Mouse (Mus musculus) cerebellum, postnatal 14 days (tissue): ENCODE data around the gene Cnpy1.

Experiments
- DNase-seq, 2 experiments: peaks; one replicate each; pipeline ENCODE4 v3.0.0; 2021; ENCODE audit warnings: mixed read lengths in 2 of 2

Cnpy1 gene

DNA sequence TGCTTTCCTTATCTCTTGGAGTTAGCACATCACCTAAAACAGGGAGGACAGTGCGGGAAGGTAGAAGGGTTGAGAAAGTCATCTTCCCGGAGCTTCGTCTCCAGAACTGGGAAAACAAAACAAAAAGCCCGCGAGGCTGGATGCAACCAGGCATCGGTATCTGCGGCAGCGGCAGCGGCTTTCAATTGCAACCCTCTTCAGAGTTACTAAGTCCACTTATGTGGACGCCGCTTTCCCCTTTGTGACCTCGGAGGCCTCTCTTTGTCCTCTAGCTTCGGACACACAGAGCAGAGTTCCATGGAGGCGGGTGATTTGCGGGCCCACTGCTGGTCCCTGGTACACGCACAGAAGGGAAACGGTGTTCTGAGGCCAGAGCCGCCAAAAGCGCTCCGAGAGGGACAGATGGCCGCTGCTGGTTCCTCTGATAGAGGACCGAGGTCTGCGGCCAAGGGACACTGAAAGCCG is 83.6 kb downstream of the Cnpy1 start:
- DNase-seq: peak; percentile 86 to 90

DNA sequence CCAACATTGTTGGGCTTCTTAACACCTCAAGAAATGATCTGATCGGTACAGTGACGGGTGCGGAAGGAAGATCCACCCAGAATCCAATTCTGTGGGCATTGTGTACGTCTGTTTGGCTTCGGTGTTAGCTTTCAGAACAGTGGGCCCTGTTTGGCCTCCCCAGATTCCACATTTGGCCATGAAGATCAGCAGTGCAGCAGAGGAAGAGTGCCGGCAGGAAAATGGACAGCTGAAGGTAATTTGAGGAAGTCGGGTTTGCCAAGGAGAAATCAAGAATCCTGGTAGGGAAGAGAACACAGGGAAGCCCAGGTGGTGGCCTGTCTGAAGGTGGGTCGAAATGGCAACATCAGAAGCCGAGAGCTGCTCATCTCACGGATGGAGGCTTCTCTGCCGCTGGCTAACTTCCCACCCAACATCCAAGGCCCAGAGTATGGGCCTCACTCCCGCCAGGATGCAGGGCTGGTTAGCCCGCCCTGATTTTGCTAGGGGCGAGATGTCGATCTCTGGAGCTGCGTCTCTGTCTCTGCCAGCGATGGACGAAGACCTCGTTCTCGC is 84.1 kb downstream of the Cnpy1 start:
- peak in 1 of 2 experiments; percentile 71 for DNase-seq

DNA sequence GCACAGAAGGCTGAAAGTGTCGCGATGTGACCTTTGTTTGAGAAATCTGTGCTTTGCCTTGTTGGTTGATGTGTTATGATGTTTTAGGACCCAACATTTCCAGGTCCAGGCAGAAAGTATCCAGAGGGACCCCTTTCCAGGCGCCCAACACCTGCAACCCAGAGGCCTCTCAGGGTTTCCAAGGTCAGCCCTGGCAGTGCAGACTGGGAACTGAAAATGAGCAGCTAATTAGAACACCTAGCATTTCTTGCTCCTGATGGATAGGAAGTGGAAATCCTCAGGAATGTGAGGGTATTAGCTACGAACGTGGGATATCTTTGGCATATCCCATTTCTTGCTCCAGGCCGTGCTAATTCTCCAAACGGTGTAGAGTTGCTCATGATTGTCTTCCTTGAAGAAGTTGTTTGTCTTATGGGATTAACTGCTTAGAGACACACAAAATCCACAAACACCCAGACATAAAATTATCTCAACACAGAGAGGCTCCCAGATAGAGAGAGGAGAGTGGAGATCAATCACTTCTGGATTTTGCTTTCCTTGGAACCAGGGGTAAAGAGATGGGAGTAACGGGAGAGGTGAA is 85.6 kb downstream of the Cnpy1 start:
- DNase-seq: no peak

DNA sequence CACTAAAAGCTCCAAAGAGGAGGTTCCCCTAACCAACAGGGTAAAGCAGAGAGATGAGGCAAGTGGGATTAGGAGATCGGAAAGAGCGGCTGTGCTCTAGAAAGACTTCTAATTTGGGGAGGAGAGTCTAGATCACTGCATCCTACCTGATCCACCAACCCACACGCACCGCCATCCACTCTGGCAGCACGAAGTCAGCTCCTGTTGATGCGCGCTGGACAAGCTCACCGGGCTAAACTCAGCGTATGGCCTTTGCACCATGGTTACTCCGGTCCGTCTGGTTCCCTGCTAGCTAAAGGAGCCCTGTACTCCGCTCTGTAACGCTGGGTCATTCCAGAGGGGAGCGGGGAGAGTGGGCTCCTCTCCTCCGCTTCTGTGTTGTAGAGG is 86.5 kb downstream of the Cnpy1 start:
- DNase-seq: peak in 1 of 2 experiments; percentile 27

DNA sequence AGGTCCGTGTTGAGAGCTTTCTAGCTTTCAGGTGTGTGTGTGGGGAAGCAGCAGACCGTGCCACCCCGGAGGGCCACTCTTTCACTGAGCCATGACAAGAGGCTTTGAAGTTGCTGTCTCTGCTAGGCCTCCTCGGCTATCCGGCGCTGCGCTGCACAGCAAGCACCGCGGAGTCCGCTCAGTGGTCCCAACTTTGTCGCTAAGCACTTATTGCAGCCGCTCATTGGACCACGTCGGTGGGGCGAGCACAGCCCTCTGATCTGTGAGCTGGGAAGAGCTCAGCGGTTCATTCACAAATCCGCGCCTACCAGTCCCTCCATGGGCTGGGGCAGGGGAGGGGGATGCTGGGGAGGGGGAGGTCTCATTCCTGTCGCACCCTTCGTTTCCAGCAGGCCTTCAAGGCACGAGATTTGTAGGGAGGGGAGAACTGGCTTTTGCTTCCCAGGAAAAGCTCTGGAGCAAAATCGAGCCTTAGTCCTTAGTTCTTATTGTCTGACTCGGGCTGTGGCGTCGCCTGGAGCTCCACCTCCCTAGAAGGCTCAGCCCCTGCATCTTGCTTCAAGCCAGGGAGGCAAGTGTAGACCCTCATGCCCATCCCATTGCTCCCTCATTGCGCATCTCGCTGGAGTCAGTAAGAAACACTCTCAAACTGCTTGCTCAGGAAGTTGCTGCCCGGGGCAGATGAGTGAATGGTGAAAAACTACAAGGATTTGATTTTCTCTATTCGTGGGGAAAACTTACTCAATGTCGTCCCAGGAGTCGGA is 87.1 kb downstream of the Cnpy1 start:
- peak; percentile 30 to 37 for DNase-seq

DNA sequence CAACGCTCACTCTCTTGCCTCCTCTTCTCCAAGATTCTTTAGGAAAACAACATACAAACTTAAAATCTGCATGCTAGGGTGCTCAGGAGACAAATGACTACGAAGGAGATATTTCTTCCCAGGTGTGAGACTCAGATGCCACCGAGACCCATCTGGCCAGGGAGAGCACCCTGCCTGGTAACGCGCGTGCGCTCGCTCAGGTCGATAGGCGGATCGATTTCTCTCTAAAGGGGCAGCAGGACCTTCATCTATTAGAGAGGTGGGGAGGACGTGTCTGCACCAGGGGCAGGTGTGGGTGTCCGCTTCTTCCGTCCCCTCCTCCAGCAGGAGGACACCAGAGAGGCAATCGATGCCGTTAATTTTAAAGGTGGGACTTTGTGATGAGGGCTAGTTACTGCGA is 87.8 kb downstream of the Cnpy1 start:
- DNase-seq: no peak

DNA sequence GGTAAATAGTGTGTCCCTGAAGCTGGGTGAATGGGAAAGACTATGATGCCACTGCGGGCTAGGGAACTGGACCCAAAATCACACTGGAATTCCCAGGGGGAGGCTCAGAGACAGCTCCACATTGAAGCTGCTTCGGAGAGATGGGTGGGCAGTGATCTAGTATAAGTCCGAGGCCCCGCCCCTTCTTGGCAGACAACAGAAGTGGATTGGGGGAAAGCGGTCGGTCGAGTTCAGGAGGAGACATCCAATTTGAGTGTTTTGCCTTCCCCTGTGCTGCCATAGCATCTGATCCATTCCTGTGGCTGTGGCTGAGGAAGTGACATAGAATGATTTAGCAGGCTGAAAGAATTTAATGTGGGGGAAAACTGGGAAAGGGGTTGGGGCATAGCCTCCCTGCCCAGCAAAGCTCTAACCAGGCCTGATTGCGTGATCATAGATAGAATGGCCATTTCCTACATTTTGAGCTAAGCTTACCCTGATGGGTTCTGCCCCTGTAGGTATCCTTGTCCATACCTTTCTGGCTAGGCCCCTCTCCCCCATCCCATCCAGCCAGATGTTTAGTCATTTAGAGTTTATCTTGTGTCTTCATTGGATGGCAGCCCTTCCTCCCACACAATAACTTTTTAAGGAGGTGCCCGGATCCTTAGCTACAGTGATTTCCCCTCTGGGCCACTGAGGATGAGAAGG is 88.4 kb downstream of the Cnpy1 start:
- DNase-seq: peak; percentile 21 to 45
